Mouse (Mus musculus) heart, adult 2 months (tissue): Measurements from ENCODE around the gene Gpr183. TPM values are rescaled to one million over a fixed set of nuclear protein-coding genes. Genes with fewer than 3 reads are reported as not detected.

Experiments used
- DNase-seq, 2 experiments: peaks; one replicate each; pipeline ENCODE4 v3.0.0; 2021
- H3K27ac ChIP-seq: fragments of 200-600 bp; 2 replicates; pipeline ENCODE4 v1.8.1; 2022
- H3K27me3 ChIP-seq: fragments of 200-500 bp; 2 replicates; pipeline ENCODE4 v1.6.1; 2012; ENCODE audit warnings: mild to moderate bottlenecking, low read length, inconsistent platforms, mixed read lengths; ENCODE audit not compliant: control insufficient read depth, insufficient read depth
- H3K36me3 ChIP-seq: fragments of 200-500 bp; 2 replicates; pipeline ENCODE4 v1.6.1; 2012; ENCODE audit warnings: low read length, inconsistent platforms; ENCODE audit not compliant: control insufficient read depth, insufficient read depth
- H3K4me1 ChIP-seq: fragments of 200-500 bp; 2 replicates; pipeline ENCODE4 v1.6.1; 2011; ENCODE audit warnings: low read length; ENCODE audit not compliant: control insufficient read depth, insufficient read depth
- H3K4me3 ChIP-seq: fragments of 200-600 bp; 2 replicates; pipeline ENCODE4 v1.8.1; 2022
- H3K79me2 ChIP-seq: fragments of 200-500 bp; replicated peaks from 2 replicates; pipeline ENCODE4 v1.6.1; 2012; ENCODE audit warnings: mild to moderate bottlenecking, inconsistent platforms, low read length, moderate library complexity, mixed read lengths; ENCODE audit not compliant: control insufficient read depth, insufficient read depth
- H3K9ac ChIP-seq: fragments of 200-500 bp; 2 replicates; pipeline ENCODE4 v1.6.1; 2012; ENCODE audit warnings: low read depth, mild to moderate bottlenecking, control low read depth, inconsistent platforms, low read length, mixed read lengths
- CTCF ChIP-seq: fragments of 200-600 bp; IDR thresholded peaks from 2 replicates; pipeline ENCODE4 v1.8.1; 2022; ENCODE audit warnings: antibody characterized with exemption, mild to moderate bottlenecking, moderate library complexity
- EP300 ChIP-seq: fragments of 200-500 bp; IDR thresholded peaks from 2 replicates; pipeline ENCODE4 v1.6.1; 2011; ENCODE audit warnings: low read depth, low read length, control low read depth; ENCODE audit not compliant: insufficient read depth
- POLR2A ChIP-seq: fragments of 200-500 bp; IDR thresholded peaks from 2 replicates; pipeline ENCODE4 v1.6.1; 2011; ENCODE audit warnings: mild to moderate bottlenecking, low read depth, low read length, control low read depth; ENCODE audit not compliant: insufficient read depth
- WGBS: fragments of 180-500 bp; shearing (Covaris S2); methylation state at CpG from one replicate; pipeline ENCODE4 v1.1.7; 2018; 5-methylcytosine and 5-hydroxymethylcytosine counted together
- intact Hi-C: fragments of 180-260 bp; cut with DNase I; formaldehyde crosslinking; loops from one replicate; pipeline ENCODE4 v1.15.1; 2025
- polyA plus RNA-seq: library from polyadenylated mRNA; depleted of rRNA; stranded (reverse); fragments of >200 nt; gene quantifications from 2 replicates; pipeline ENCODE4 v1.2.3, GENCODE M21; 2012
- total RNA-seq, 2 experiments: library from RNA; stranded (reverse); gene quantifications; 2 replicates each; pipeline ENCODE4 v1.2.3; 2021

Gpr183 gene
- total and polyA plus RNA-seq, 3 experiments, result 0.84 to 1.3 (median 1.1) TPM

- peaks cover 4% of the 10 kb centered on the region for H3K4me1 ChIP-seq
- H3K27me3 ChIP-seq, result no peaks in the 10 kb centered on the region
- H3K9ac ChIP-seq, result no peak overlapping the region
- H3K36me3 ChIP-seq, result no peaks in the 10 kb centered on the region
- no peak overlapping the region for H3K4me3 ChIP-seq
- no peak overlapping the region for H3K27ac ChIP-seq
- WGBS, result 69% methylated on average over 8 of the region's 8 CpGs
- H3K79me2 ChIP-seq, result no peaks in the 10 kb centered on the region
- intact Hi-C loops, result no loop called here
- TF ChIP-seq EP300, result no peak
- TF ChIP-seq POLR2A, result no peak
- no peak for TF ChIP-seq CTCF
- peak; percentile 64 to 80 for DNase-seq
These were observed 31.8 kb upstream of the Gpr183 start for GRCm38 (mm10) chr14:121996786-121997185.

- no peaks in the 10 kb centered on the region for H3K36me3 ChIP-seq
- no peak overlapping the region for H3K9ac ChIP-seq
- intact Hi-C loops, result no loop called here
- H3K79me2 ChIP-seq, result no peaks in the 10 kb centered on the region
- no peaks in the 10 kb centered on the region for H3K27me3 ChIP-seq
- TF ChIP-seq POLR2A (no peak), CTCF (no peak), EP300 (no peak)
- DNase-seq, result no peak
- peaks cover 4% of the 10 kb centered on the region for H3K4me1 ChIP-seq
- H3K4me3 ChIP-seq, result no peak overlapping the region
- H3K27ac ChIP-seq, result no peak overlapping the region
- 67% methylated on average over 1 of the region's 1 CpGs for WGBS
These were observed 30.5 kb upstream of the Gpr183 start for GRCm38 (mm10) chr14:121995557-121995870.

GRCm38 (mm10) chr14:121994846-121995556 lies 30.0 kb upstream of the Gpr183 start:
- DNase-seq, result no peak
- H3K4me1 ChIP-seq, result peaks cover 3% of the 10 kb centered on the region
- no peak overlapping the region for H3K27ac ChIP-seq
- H3K9ac ChIP-seq, result no peak overlapping the region
- H3K79me2 ChIP-seq, result no peaks in the 10 kb centered on the region
- no peak overlapping the region for H3K4me3 ChIP-seq
- 93% methylated on average over 7 of the region's 7 CpGs for WGBS
- no peaks in the 10 kb centered on the region for H3K27me3 ChIP-seq
- TF ChIP-seq CTCF (no peak), POLR2A (no peak), EP300 (no peak)
- intact Hi-C loops, result no loop called here
- no peaks in the 10 kb centered on the region for H3K36me3 ChIP-seq

- no peak overlapping the region for H3K4me3 ChIP-seq
- intact Hi-C loops, result no loop called here
- peaks cover 3% of the 10 kb centered on the region for H3K4me1 ChIP-seq
- DNase-seq, result no peak
- H3K27me3 ChIP-seq, result no peaks in the 10 kb centered on the region
- H3K27ac ChIP-seq, result no peak overlapping the region
- H3K79me2 ChIP-seq, result no peaks in the 10 kb centered on the region
- no peaks in the 10 kb centered on the region for H3K36me3 ChIP-seq
- H3K9ac ChIP-seq, result no peak overlapping the region
- TF ChIP-seq EP300 (no peak), CTCF (no peak), POLR2A (no peak)
- 95% methylated on average over 17 of the region's 17 CpGs for WGBS
These were observed 29.2 kb upstream of the Gpr183 start for GRCm38 (mm10) chr14:121994171-121994700.

- no peak overlapping the region for H3K4me3 ChIP-seq
- WGBS, result 94% methylated on average over 4 of the region's 4 CpGs
These were observed 28.6 kb upstream of the Gpr183 start for GRCm38 (mm10) chr14:121993616-121994015.

GRCm38 (mm10) chr14:121992395-121993280 lies 27.6 kb upstream of the Gpr183 start:
- DNase-seq, result no peak
- Histone ChIP-seq H3K36me3 (no peaks in the 10 kb centered on the region), H3K27me3 (no peaks in the 10 kb centered on the region), H3K4me3 (no peak overlapping the region), H3K27ac (no peak overlapping the region), H3K9ac (no peak overlapping the region), H3K79me2 (no peaks in the 10 kb centered on the region), H3K4me1 (peaks cover 3% of the 10 kb centered on the region)
- 60% methylated on average over 13 of the region's 13 CpGs for WGBS
- TF ChIP-seq CTCF, result no peak
- no peak for TF ChIP-seq POLR2A
- no peak for TF ChIP-seq EP300
- intact Hi-C loops, result no loop called here

More at GRCm38 (mm10) chr14:121993616-121994015, 28.6 kb upstream of the Gpr183 start:
- no peaks in the 10 kb centered on the region for H3K27me3 ChIP-seq
- H3K79me2 ChIP-seq, result no peaks in the 10 kb centered on the region
- H3K36me3 ChIP-seq, result no peaks in the 10 kb centered on the region
- DNase-seq, result no peak
- H3K9ac ChIP-seq, result no peak overlapping the region
- no peak overlapping the region for H3K27ac ChIP-seq
- H3K4me1 ChIP-seq, result peaks cover 3% of the 10 kb centered on the region
- intact Hi-C loops, result no loop called here
- no peak for TF ChIP-seq EP300
- TF ChIP-seq POLR2A, result no peak
- no peak for TF ChIP-seq CTCF
